Mouse (Mus musculus) CH12.LX (cell line): Measurements from ENCODE around the gene Maf.

Source experiments
- CTCF ChIP-seq, 2 experiments: IDR thresholded peaks in 1 of 2; conservative IDR thresholded peaks in 1 of 2; 2 replicates each; pipeline ENCODE4 v1.5.1; 2011 to 2012; ENCODE audit warnings: low read depth in 2 of 2, low read length in 2 of 2, improper control_type of control experiment in 1 of 2, inconsistent platforms in 1 of 2, mild to moderate bottlenecking in 1 of 2, moderate library complexity in 1 of 2
- EP300 ChIP-seq: IDR thresholded peaks from 2 replicates; pipeline ENCODE4 v1.6.1; 2011; ENCODE audit warnings: low read length, improper control_type of control experiment
- POLR2A ChIP-seq: IDR thresholded peaks from 2 replicates; pipeline ENCODE4 v1.6.1; 2011; ENCODE audit warnings: low read depth, mild to moderate bottlenecking, improper control_type of control experiment, low read length
- SMC3 ChIP-seq: IDR thresholded peaks from 2 replicates; pipeline ENCODE4 v1.6.1; 2011; ENCODE audit warnings: low read depth, low read length, improper control_type of control experiment

- TF ChIP-seq EP300 (no peak), CTCF (conservative IDR thresholded peaks at IDR 0.05 in 1 of 2, IDR thresholded peaks at IDR 0.05 in 1 of 2; ENCODE audit: low read depth in 2 of 2, low read length in 2 of 2) (no peak), POLR2A (no peak), SMC3 (no peak)
Observed at GRCm38 (mm10) chr8:115696661-115697060, 10.9 kb downstream of the Maf start.
